Mouse (Mus musculus) cerebellum, adult 8-10 months (tissue): ENCODE results near the gene Golph3.

ENCODE experiments used
- DNase-seq: peaks from one replicate; pipeline ENCODE4 v3.0.0; 2022

The Golph3 gene

DNA sequence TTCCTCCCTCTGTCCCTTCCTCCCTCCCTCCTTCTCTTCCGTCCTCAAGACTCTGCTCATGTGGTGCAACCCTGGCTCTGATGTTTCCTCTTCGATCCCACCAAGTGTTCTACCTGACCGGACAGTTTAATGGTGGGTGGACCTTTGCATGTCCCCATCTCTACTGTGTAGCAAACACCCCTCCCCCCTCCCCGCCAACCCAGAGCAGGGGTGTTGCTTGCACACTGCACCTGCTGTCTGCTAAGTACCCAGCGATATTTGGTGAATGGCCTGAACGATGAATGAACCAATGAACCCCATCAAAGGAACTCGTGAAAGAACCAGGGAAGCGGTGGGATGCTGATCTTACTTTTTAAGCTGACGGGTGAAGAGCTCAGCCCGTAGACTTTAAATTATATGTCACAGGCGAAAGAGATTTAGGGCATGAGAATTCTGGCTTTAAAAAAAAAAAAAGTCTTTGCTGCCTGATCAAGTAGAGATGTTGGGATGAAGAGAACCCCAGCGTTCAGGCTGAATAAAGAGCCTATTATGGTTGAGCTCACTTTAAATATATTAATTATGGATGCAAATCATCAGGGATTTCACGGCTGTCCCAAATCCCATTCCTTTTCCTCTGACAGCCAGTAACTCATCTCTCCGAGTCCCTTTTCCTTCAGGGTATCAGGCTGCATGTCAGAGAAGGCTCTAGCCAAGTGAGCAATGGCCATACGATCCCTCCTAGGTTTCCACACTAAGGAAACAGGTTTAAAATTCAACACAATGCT lies 67.7 kb downstream of the Golph3 start:
- DNase-seq = no peak

DNA sequence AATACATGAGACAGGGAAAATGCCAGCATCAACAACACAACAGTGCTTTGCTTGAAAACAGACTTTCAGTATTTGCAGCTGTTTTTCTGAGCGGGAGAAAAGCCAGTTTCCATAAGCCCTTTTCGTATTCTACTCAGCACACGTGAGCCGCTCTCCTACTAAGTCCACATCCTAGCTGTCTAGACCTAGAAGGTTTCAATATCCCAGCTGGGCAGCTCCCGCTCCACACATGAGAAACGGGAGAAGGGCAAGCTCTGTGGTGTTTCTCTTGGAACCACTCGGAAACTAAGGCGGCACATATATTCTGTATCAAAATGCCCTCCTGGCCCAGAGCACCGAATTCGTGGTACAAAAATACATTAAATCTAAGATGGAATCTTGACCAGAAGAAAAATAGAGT lies 73.5 kb downstream of the Golph3 start:
- no peak for DNase-seq

DNA sequence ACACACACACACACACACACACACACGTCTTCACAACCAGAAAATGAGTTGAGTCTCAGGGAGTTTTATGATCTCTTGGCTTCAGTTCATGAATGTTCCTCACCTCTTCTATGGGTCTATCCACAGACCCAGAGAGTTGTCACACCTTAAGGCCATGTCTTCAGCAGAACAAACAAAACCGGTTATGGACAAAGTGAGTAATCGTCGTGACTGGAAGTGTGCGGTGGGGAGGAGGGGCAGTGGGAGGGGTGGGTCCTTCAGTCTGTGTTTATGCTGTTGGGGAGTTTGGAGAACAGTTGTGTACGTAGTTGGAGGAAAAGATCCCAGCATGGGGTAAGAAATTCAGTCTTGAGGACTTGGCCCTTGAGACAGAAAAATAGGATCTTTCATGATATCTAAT lies 75.8 kb downstream of the Golph3 start:
- no peak for DNase-seq
